9 mouse cellular contexts compared by ENCODE assay signal in genomic region chr6:112945181-112945751, GRCm38 (mm10). TPM values are rescaled to one million over a fixed set of nuclear protein-coding genes. Genes with fewer than 3 reads are reported as not detected.
DNase-seq lines count a peak whose midpoint lies in the region; ATAC-seq and TF ChIP-seq lines count a peak whose summit lies in the region.
"Had no signal": no experiment of that assay in that cellular context is flagged by ENCODE, and none has a peak within 500 bp of the region (broad histone marks: within the 10 kb centered on the region; RNA-seq: fewer than 3 reads in every experiment).

No protein-coding gene starts in this region.

- no peak overlapping the region for H3K27ac ChIP-seq in heart, embryonic 16.5 days (ENCODE audit: low read length)
- no peak overlapping the region for H3K27ac ChIP-seq in macrophage
- H3K27ac ChIP-seq: liver, embryonic 14.5 days had no signal

- H3K4me1 ChIP-seq in heart, embryonic 16.5 days (ENCODE audit: control insufficient read depth, insufficient read depth, low read length) = peaks cover 14% of the 10 kb centered on the region; the same call in 1 of the 2 replicates

- ATAC-seq in heart, embryonic 16.5 days (replicated peaks; ENCODE audit: extremely low read depth, insufficient read depth, low FRiP score) = no peak
- peak; percentile 25; a peak in 3 of 4 replicates for ATAC-seq in hematopoietic stem cell, adult 5-6 weeks (replicated peaks in 1 of 2; ENCODE audit: insufficient read depth in 1 of 2, low FRiP score in 2 of 2, low TSS enrichment in 1 of 2, low read depth in 1 of 2, poor library complexity in 2 of 2, severe bottlenecking in 2 of 2)
- no peak for ATAC-seq in erythroblast, adult 5-6 weeks (replicated peaks; ENCODE audit: low FRiP score, poor library complexity, severe bottlenecking)

- peak overlapping the region; percentile 38; the same call in 1 of the 2 replicates for H3K9ac ChIP-seq in heart, embryonic 16.5 days (ENCODE audit: low read length)
- H3K9ac ChIP-seq: liver, embryonic 14.5 days had no signal

- TF ChIP-seq CTCF in brain, embryonic 14.5 days (IDR thresholded peaks at IDR 0.05; ENCODE audit: borderline replicate concordance, extremely low read depth, insufficient read depth, insufficient read length) = no peak

- peak overlapping the region; percentile 92 for H3K4me2 ChIP-seq in heart, embryonic 16.5 days (ENCODE audit: low read depth, low read length)

- TF ChIP-seq POLR2A in brain, embryonic 14.5 days (IDR thresholded peaks at IDR 0.05; ENCODE audit: borderline replicate concordance, extremely low read depth, insufficient read depth, insufficient read length, poor library complexity, severe bottlenecking) = no peak

- DNase-seq in heart, postnatal 4 days = no peak
- peak; percentile 69 for DNase-seq in 3134 (ENCODE audit: extremely low read depth, insufficient read length, low spot score)
- peak; percentile 75 for DNase-seq in brain, embryonic 14.5 days (ENCODE audit: low read depth)
- no peak for DNase-seq in adipocyte (ENCODE audit: low spot score)

- peak overlapping the region; percentile 70 for H3K4me3 ChIP-seq in heart, embryonic 16.5 days (ENCODE audit: low read length)
- H3K4me3 ChIP-seq in macrophage (ENCODE audit: inconsistent target) = peak overlapping the region; percentile 69

- 52% methylated on average over 14 of the region's 14 CpGs for WGBS in heart, embryonic 16.5 days
- 22% methylated on average over 14 of the region's 14 CpGs for WGBS in macrophage (ENCODE audit: missing documents)

- no peaks in the 10 kb centered on the region for H3K79me2 ChIP-seq in macrophage (ENCODE audit: inconsistent target)

- H3K36me3 ChIP-seq in heart, embryonic 16.5 days (ENCODE audit: control insufficient read depth, insufficient read depth) = no peaks in the 10 kb centered on the region
- H3K36me3 ChIP-seq in macrophage (ENCODE audit: inconsistent target) = no peaks in the 10 kb centered on the region

- no peaks in the 10 kb centered on the region for H3K9me3 ChIP-seq in heart, embryonic 16.5 days (replicated peaks; ENCODE audit: control insufficient read depth, low read length)

- H3K27me3 ChIP-seq in heart, embryonic 16.5 days (ENCODE audit: control insufficient read depth, insufficient read depth, low read length) = no peaks in the 10 kb centered on the region

RNA-seq across cellular contexts. Expression of gene Srgap3, which starts 1.8 kb away (rescaled TPM):
- polyA plus RNA-seq in heart, embryonic 16.5 days (2015; fragmentation: Nextera tagmentation; extraction: Ambion mirVana) = 1.0 and 1.1 TPM in 2 replicates
- total RNA-seq in heart, postnatal 4 days (2021) = 1 to 10 TPM; 2.9 to 3.0 TPM
- 61.0 and 112 TPM in 2 replicates for polyA plus RNA-seq in brain, embryonic 14.5 days (2012; rRNA removed)
- 6.9 and 9.6 TPM in 2 replicates for total RNA-seq in hematopoietic stem cell, adult 5-6 weeks (2017)
- total RNA-seq in macrophage (2018; cell fraction: chromatin; rRNA removed) = 10 to 100 TPM in 1 of 26 experiments, 1 to 10 TPM in 24, under 1 TPM in 1; 0.84 to 11.7 (median 5.5) TPM
- total RNA-seq in macrophage (2018; cell fraction: cytosol; rRNA removed) = 1 to 10 TPM in 3 of 26 experiments, under 1 TPM in 23; 0.47 to 1.4 (median 0.73) TPM
- total RNA-seq in macrophage (2018; cell fraction: nucleus; rRNA removed) = 1 to 10 TPM in 24 of 26 experiments, under 1 TPM in 2; 0.69 to 4.3 (median 2.6) TPM
- 0.42 to 0.61 TPM (median 0.53 TPM) in 3 replicates for polyA plus RNA-seq in macrophage (2018)
- total RNA-seq in erythroblast, adult 5-6 weeks (2015; ENCODE audit: low replicate concordance) = 0.63 TPM in 1 of 2 replicates, not detected in the other
- total RNA-seq in erythroblast, adult 5-6 weeks (2017; ENCODE audit: low replicate concordance) = 0.09 and 0.14 TPM in 2 replicates

Comparison
In these comparisons a context has a peak if more than half of its experiments do, and no peak if none do; other contexts are left out.
1. ATAC-seq: peak in hematopoietic stem cell, adult 5-6 weeks (2 of 2); none in heart, embryonic 16.5 days (single experiment) and erythroblast, adult 5-6 weeks (single experiment).
2. DNase-seq: peak in 3134 (single experiment) and brain, embryonic 14.5 days (single experiment); none in heart, postnatal 4 days (single experiment) and adipocyte (single experiment).